Mouse (Mus musculus): ENCODE measurements at regions not wholly inside any gene's neighbourhood (a gene's known extent, or its start where the extent isn't known, plus 50 kb on each side); places are given as distances from the start of the nearest gene placed in this dataset.
A peak's percentile ranks its signal among the peaks of the same experiment; 100 is the strongest.

DNA sequence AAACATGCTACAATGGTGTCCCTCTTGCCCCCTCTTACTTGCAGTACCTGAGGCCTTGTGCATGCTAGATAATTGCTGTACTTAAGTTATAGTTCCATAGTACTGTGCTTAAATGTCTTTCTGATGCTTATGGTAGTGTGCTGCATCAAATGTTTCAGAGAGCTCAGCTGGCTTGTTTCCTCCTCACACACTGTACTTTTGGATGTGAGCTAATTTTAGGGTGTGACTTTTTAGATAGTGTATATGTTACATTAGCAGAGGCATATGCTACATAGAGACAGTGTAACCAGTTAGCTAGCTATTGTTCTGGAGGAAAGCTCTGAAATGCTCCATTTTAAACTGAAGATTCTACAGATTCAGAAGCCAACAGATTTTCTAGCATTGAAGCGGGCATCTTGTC is 467.9 kb upstream of the Nr5a2 start:
- DNase-seq (ENCODE audit: low spot score) = no peak

DNA sequence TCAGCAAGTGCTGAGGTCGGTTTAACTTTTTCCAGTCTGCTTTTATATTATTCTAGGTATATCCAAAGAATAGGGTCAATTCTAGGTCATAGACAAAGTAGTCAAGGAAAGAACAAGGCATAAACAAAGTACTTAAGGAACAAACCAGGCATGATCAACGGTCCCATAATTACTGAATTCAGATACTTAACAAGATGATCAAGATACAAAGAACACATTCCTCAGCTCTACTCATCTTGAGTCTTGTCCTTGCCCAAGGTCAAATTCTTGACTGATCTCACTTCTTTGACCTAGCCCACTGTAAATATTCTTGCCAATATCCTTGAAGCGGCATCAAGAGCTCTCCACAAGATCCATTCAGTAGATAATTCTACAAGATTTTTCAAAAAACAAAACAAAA is 458.1 kb upstream of the Nr5a2 start:
- DNase-seq (ENCODE audit: low spot score) = no peak

DNA sequence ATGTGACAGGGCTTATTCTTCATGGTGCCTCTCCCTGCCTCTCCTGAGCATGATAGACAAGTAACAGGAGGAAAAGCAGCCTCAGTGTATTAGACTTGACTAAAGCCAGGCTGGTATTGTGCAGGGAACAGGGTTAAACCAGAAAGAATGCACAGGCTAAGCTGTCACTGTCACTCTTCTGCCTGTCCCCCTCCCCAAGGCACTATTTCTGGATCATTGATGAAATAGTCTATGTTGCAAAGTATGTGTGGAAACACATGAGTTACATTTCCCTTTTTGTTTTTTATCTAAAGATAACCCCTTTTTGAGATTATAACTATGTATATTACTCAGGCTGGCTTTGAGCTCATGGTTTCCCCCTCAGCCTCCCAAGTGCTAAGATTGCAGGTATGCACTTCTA is 436.5 kb upstream of the Nr5a2 start:
- DNase-seq (ENCODE audit: low spot score) = no peak

DNA sequence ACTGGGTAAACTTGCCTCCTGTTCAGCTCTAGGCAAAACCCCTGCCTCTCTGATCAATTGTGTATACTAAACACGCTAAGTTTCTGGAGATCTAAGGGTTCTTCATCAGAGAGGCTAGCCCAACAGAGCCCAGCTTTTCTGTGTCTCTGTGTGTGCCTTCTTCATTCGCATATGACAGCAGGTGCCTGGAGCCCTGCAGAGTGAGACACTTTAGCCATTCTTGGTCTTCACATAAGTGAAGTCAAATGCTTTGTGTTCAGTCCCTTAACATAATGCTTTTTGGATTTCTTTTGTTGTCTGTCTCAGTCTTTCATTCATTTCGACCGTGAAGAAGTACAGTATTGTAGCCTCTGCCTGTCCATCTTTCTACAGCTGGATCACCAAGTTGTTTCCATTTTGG is 427.3 kb upstream of the Nr5a2 start:
- DNase-seq (ENCODE audit: low spot score) = no peak

DNA sequence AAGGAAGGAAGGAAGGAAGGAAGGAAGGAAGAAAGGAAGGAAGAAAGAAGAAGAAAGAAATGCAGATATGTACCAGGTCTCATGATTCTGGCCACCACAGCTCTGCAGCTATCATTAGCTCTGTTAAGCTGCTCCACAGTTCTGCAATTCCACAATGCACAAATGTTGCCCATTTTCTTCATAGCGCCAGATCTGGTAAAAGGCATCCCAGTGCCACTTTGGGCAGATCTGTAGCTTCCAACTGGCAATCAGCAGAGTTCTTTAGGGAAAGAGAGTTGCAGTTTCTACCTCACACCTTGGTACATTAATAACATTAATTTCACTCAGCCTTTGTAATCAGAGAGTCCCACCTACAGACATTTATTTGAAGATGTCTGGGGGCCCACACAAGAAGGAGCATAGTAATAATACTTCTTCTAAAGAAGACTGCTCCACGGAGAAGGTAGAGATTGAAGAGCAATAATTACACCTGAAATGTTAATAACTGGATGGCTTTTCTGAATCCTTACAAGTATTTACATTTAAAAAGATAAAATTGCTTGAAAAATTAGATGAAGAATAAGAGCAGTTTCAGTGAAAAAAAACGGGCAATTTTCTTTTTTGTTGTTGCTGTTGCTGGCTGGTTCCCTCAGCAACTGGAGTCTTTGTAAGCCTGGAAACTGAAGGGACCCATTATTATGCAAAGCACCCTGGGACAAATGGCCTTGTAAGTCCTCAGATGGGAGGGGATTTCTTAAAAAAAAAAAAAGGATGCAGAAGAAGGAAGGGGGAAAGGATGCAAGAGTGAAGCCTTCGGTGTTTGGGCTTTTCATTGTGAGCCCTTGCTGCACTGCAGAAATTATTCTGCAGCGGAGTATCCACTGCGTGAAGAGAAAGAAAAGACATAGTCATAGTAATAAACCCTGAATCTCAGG is 418.1 kb upstream of the Nr5a2 start:
- peak; percentile 82 for DNase-seq (ENCODE audit: low spot score)

DNA sequence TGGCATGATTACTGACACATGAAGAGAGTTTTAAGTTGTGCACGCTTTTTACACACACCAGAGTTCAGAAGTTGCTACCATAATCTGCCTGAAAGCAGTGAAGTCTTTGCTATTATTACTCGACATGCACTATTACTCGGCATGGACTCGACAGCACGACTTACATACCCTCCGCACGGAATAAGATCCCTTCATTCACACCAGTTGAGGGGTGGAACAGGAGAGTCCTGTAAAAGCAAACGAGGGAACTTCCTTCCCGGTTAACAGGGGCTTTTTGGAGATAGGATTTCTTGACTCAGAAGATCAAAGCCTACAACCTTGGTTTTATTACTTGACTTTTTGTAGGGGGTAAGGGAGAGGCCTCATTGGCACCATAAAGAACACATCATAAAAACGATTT is 416.4 kb upstream of the Nr5a2 start:
- DNase-seq (ENCODE audit: low spot score) = no peak

DNA sequence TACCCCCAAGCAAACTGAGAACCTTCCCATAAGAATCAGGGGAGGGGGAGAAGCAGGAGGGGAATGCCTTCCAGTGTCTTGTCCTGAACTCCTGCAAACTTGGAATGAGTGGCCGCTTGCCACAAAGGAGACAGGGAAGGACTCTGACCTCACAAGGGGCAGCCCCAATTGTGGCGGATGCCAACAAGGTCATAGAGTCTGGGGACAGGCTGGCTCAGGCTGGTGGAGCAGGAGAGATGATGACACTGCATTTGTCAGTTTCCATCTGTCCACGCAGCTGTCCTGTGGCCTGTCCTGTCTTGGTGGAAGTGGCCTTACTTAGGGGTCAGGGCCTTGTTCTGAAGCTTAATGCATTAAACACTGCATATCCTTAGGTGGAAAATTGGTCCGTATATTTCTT is 414.4 kb upstream of the Nr5a2 start:
- peak; percentile 41 for DNase-seq (ENCODE audit: low spot score)

DNA sequence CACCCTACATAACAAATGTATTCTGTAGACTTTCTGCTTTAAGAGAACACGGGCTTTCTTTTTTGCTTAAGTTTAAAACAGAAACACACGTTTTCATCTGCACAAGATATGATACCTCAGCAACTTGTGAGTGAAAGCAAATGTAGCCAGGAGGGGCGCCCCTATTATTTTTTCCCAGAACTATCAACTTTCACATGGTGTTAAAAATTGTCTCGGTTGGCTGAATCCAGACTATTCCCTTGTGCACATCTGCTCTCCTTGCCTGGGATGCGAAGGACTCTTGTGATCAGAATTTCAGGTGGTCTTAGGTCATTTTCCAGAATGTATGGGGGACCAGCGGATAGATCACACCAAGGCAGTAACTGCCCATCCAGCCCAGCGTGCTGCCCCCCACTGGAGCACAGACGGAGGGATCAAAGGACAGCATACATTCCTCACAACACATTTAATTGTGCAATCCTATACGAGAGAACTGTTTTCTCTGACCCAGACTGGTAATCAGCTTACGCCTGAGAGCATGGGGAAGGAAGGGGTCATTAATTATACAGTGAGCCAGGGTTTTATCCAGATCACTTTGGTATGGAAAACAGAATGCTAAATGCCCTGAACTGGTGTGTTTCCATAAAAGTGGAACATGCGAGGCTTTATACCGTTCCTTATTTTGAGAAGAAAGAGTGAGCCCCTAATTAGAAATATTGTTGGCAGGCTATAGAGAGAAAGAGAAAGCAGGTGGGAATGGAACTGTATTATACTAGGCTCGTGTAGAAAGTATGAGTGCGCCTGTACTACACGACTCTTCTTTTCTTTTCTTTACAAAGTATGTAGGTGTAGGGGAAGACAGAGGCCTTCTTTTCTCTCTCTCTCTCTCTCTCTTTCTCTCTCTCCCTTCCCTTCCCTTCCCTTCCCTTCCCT is 413.5 kb upstream of the Nr5a2 start:
- peak; percentile 48 for DNase-seq (ENCODE audit: low spot score)

DNA sequence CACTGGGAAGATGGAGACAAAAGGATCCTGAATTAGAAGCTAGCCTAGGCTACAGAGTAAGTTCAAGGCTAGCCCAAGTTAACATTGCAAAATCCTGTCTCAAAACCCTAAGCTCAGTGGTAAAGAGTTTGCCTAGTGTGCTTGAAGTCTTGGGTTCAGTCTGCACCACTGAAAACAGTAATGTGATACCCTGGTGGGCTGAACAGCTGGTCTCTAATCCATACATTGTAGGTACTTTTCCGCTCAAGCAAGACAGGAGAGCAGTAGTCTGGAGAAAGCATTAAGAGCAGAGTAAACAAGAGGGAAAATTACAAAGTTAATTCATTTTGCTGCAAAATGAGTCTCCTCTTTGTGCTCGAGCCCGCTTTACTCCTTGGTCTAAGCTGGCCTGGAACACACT is 412.0 kb upstream of the Nr5a2 start:
- DNase-seq (ENCODE audit: low spot score) = no peak

DNA sequence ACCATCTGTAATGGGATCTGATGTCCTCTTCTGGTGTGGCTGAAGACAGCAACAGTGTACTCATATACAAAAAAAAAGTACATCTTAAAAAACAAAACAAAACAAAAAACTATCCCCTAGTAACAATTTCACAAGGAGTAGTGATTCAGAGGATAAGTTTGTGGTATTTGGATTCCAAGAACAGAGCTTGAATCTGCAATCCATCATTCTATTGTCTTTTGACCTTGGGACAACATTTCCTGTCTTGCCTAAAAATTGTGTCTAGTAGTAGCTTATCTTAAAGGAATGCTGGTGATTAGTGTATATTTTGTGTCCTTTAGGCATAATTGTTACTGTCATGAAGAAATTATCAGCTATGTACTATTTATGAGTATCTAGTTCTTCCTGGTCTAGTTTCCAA is 404.1 kb upstream of the Nr5a2 start:
- DNase-seq (ENCODE audit: low spot score) = no peak

DNA sequence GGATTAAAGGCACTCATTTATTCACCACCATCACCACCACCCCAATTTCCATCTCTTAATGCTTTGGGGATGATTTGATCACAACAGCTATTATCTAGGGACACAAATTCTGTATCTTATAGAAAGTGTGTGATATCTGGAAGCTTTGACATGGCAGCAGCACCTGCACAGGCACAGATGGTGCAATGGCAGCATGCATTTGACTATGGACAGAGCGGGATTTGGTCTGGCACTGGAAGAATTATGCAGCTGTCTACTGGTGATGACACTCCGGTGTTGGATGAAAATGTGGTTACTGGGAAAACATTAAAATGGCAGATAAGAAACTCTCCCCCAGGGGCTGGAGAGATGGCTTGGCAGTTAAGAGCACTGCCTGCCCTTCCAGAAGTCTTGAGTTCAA is 403.7 kb upstream of the Nr5a2 start:
- no peak for DNase-seq (ENCODE audit: low spot score)

DNA sequence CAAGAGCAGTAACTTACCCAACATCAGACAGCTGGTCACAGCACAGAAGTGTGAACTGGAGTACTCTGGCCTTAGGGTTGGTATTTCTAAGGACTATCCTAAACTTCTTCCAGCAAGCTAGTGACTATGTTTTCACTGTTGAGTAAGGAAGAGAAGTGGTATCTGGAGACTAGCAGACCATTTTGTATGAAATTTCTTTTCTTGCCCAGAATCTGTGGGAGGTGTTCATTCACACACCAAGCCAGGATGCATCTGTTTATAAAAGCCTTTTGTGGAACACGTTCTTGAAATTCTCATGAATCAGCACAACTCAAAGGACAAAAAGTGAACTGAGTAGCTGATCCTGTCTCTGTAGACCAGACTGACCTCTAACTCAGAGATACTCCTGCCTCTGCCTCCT is 403.3 kb upstream of the Nr5a2 start:
- DNase-seq (ENCODE audit: low spot score) = no peak

DNA sequence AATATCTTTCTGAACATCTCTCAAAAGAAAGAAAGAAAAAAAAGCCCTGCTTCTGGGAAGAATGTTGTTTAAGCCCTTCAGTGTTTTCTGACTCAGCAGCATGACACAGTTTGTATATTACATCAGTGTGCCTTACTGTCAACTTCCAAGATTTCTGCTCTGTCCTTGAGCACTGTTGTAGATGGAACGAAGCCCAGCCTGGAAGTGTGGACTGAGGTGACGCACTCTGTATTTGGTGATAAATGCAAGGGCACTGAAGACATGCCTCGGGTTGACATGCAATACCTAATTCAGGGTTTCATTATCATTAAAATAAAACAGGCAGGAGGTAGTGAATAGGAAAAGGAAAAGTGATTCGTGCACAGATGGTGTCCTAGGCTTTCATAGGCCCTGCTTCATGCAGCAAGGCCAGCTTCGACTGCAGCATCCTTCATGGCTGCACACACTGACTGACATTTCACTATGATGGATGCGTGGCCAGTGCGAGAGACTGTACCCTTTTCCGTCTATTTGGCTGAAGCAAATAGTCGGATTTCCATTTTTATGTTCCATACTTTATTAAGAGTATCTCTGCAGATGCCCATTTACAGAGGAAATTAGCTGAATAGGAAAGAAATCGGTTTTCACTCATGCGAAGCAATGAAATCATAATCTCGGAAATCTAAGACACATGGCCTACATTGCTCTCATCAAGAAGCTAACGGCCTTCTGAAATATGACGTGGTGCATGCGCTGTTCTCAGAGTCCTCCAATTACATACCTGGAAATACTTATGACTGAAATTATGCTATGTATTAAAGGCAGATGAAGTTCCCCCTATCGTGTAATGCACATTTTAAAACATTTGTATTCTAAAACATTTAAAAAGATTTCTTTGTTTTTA is 400.7 kb upstream of the Nr5a2 start:
- DNase-seq (ENCODE audit: low spot score) = no peak

DNA sequence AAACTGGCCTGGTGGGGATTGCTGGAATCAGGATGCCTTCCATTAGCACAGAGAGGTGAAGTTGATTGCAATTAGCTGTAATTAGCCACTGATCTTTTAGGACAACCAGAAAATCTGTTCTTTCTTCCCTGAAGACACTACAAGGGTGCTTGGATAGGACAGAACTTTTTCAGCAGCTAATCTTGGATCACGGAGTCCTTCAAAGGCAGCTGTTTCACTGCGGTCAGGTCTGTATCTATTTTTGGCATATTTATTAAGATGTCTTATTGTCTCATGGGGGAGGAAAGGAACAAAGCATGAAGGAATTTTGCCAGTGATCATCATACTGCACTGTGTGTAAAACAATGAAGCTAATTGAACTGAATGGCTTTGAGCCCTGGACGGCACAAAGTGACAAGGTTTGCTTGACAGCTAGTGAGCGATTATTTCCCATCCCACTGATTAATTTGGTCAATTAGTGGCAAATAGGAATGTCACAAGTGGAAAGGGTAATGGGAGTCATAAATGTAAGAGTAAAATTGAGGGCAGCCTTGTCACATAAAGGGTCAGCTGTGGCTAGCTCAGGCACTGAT is 395.8 kb upstream of the Nr5a2 start:
- DNase-seq (ENCODE audit: low spot score) = no peak

DNA sequence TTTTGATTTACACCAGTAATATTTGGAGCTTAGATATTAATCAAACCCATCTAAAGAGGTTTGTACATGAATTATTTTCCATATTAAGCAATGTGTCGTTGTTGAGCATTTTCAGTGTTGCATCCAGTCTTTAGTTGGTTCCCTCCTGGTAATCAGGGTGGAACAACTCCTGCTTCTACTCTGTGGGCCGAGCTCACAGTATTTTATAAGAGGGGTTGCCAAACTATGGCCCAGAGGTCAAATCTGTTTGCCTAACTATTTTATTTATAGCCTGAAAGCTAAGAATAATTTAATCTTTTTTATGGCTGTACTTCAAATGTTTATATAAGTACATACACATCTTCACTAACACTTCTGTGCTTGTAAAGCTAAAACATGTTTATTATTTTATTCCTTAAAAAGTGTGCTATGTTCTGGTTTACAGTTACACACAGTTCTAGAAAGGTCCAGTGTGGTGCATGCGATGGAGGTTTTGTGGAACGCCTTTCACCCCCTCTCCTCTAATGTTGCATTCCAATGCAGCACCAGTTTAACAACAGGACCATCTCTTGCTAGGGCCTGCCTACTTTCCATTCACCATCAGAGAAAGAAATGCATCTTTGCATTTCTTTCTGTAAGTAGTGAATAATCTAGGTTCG is 392.3 kb upstream of the Nr5a2 start:
- DNase-seq (ENCODE audit: low spot score) = no peak

DNA sequence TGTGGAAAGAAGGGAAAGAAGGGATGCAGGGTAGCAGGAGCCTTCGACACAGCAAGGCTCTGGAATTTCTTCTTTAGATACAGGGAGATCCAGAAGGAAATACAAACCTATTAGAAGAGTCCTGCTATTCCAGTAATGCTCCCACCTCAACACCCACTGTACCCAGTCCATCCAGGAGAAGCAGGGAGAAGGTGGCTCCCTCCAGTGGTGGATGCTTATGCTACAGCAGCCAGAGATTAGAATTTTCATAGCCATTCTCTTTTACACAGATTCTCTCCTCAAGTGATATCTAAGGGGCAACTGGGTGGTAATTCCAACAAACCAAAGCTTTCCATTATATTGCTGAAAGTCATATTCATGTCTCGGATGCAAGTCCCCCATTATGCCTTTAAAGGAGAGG is 373.9 kb upstream of the Nr5a2 start:
- DNase-seq (ENCODE audit: low spot score) = no peak

DNA sequence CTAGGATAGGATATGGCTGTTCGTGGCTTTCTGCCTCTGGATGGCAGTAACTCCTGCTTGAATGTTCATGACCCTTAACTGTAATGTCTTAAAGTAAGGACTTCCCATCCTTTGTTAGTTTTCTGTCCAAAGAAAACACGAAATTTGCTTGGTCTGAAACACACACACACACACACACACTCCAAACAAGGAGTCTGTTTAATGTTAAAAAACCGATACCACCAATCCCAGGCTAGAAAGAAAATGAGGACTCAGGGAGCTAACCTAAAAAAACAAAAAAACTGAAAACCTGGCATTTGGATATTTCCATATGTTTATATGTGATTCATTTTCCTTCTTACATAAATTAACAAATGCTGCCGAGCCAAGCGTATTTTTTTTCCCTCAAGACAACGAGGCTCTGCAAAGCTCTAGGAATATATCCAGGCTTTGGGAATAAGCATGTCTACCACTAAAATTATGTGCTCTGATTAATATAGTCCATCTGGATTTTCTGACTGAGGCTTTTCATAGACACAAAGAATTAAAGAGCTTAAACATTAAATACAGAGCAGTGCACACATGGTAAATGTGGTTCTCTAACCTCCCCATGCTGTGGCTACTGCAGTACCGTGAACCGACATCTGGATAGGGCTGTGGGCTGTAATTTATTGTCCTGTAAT is 372.0 kb upstream of the Nr5a2 start:
- peak; percentile 42 for DNase-seq (ENCODE audit: low spot score)

DNA sequence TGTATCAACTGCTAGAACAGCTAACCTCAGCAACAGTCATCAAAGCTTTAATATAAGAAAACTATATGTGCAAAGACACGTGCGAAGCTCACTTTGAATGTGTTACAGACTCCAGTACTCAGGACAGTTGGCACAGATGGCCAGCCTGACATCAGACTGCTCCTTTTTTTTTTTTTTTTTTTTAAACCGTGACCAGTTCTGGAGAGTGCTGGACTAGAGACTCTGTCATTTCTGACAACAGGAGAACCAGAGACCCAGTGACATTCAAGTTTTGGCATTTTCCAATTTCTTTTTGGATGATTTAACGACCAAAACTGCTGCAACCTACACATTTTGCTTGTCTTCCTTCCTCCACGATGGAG is 371.5 kb upstream of the Nr5a2 start:
- DNase-seq (ENCODE audit: low spot score) = no peak

DNA sequence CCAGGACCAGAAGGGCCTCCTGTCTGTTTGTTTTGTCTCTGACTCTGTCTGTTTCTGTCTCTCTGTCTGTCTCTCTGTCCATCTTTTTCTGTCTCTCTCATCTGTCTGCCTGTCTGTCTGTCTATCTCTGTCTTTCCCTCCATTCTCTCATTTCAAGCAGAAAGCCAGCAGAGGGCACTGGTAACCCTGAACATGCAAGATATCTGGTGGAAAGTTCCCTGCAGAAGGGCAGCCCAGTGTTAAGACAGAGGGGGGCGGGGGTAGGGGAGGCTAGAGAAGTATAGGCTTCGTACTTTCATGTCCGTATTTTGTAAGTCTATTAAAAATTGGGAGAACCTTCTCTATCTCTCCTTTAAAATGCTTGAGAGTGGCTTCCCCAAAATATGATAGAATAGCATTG is 370.4 kb upstream of the Nr5a2 start:
- peak; percentile 77 for DNase-seq (ENCODE audit: low spot score)

DNA sequence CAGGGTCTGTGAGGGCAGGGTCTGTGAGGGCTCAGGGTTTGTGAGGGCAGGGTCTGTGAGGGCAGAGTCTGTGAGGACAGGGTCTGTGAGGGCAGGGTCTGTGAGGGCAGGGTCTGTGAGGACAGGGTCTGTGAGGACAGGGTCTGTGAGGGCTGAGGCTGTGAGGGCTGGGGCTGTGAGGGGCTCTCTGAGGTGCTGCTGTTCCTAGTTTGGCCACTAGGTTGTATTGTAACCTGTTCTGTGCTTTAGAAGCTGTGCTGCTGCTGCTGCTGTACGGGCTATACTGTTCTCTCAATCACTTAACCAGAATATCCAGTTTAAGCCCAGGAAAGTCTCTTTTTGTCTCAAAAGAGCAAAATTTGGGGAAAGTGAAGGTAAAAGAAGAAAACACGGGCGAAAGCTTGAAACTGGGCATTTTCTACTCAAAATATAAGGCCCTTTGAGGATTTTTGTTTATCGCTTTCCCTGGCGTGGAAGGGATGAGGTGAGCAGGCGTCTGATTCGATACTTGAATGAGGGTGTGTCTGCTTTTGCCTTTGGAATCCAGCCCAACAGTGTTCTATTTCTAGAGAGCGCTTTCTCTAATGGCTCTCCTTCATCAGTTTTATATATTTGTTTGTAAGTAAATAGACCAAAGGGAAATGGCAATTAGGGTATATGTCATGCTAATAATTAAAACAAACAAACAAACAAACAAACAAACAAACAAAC is 363.8 kb upstream of the Nr5a2 start:
- peak; percentile 91 for DNase-seq (ENCODE audit: low spot score)

Data from embryo, embryonic 10.5 days (tissue).